Mouse (Mus musculus): ENCODE results near the gene Pabpn1. TPM values are rescaled to one million over a fixed set of nuclear protein-coding genes. Genes with fewer than 3 reads are reported as not detected.

Pabpn1 gene
- polyA plus RNA-seq, 1 experiment = 219 TPM

DNA sequence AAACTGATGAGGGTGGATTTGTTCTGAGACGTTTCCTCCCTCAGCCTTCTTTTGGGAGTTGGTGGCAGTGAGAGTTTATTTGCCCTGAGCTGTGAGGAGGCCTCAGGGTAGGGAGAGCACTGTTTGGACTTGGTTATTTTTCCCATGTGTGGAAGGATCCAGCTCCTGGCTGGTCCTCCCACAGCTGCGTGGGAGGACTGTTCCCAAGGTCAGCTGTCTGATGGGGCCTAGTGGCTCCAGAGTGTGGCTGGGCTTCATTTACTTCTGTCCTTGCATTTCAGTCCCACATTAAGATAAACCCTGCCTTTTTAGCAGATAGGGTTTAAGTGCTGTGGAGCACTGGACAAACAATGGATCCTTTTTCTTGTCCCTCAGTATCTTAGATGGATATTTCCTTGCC lies 5.1 kb downstream of the Pabpn1 start:
- peaks cover 24% of the 10 kb centered on the region for H3K36me3 ChIP-seq (ENCODE audit: control insufficient read depth, insufficient read depth, low read length)
- 96% methylated on average over 2 of the region's 2 CpGs for WGBS
- H3K27me3 ChIP-seq (ENCODE audit: control insufficient read depth, insufficient read depth, low read length) = no peaks in the 10 kb centered on the region
- no peak overlapping the region for H3K27ac ChIP-seq (ENCODE audit: control insufficient read depth, insufficient read depth, low read length)
- peaks cover 2% of the 10 kb centered on the region; the same call in 1 of the 2 replicates for H3K4me1 ChIP-seq (replicated peaks; ENCODE audit: control insufficient read depth, insufficient read depth, low read length)
- TF ChIP-seq CTCF (IDR thresholded peaks at IDR 0.05; ENCODE audit: borderline replicate concordance, control insufficient read depth, extremely low read depth, insufficient read depth, low read length, poor library complexity) = no peak
- TF ChIP-seq POLR2A (IDR thresholded peaks at IDR 0.05; ENCODE audit: control insufficient read depth, extremely low read depth, insufficient read depth, low read length, poor library complexity) = no peak
- H3K4me3 ChIP-seq (ENCODE audit: control insufficient read depth, insufficient read depth, low read length) = no peak overlapping the region
- no peak for DNase-seq

DNA sequence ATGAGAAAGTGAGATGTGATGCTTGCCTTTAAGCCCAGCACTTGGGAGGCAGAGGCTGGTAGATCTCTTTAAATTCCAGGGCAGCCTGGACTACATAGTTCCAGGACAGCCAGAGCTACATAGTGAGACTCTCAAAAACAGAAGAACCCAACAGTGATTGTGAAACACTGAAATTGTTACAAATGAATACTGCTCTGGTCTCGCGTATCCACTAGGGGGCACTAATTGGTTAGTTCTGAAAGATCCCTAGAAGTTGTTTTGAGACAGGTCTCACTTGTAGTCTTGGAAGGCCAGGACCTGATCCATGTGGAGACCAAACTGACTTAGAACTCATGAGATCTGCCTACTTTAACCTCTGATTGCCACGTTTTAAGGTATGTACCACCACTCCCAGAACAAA lies 8.1 kb downstream of the Pabpn1 start:
- no peak for TF ChIP-seq CTCF (IDR thresholded peaks at IDR 0.05; ENCODE audit: borderline replicate concordance, control insufficient read depth, extremely low read depth, insufficient read depth, low read length, poor library complexity)
- no peak for TF ChIP-seq POLR2A (IDR thresholded peaks at IDR 0.05; ENCODE audit: control insufficient read depth, extremely low read depth, insufficient read depth, low read length, poor library complexity)
- DNase-seq = peak; percentile 57
- no peak overlapping the region for H3K27ac ChIP-seq (ENCODE audit: control insufficient read depth, insufficient read depth, low read length)
- no peaks in the 10 kb centered on the region for H3K27me3 ChIP-seq (ENCODE audit: control insufficient read depth, insufficient read depth, low read length)
- no peaks in the 10 kb centered on the region for H3K4me1 ChIP-seq (replicated peaks; ENCODE audit: control insufficient read depth, insufficient read depth, low read length)
- H3K4me3 ChIP-seq (ENCODE audit: control insufficient read depth, insufficient read depth, low read length) = no peak overlapping the region
- 2% methylated on average over 3 of the region's 3 CpGs for WGBS
- peaks cover 24% of the 10 kb centered on the region for H3K36me3 ChIP-seq (ENCODE audit: control insufficient read depth, insufficient read depth, low read length)

DNA sequence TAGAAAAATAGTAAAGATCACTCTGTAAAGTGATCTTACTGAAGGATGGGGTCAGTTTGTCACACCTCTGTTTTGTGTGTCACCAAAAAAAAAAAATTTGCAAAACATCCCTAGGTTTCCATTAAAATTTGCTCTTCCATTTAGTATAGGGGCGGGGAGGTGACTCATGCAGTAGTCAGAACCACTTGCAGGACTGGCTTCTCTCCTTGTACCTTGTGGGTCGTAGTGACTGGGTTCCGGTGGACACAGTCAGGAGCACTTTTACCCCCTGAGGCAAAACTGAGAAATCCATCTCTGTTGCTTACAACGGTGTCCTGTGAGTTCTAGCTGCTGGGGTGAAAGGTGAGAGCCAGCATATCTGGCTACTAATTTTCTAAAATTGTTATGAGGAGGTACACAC lies 11.3 kb downstream of the Pabpn1 start:
- TF ChIP-seq POLR2A (IDR thresholded peaks at IDR 0.05; ENCODE audit: control insufficient read depth, extremely low read depth, insufficient read depth, low read length, poor library complexity) = no peak
- no peak for TF ChIP-seq CTCF (IDR thresholded peaks at IDR 0.05; ENCODE audit: borderline replicate concordance, control insufficient read depth, extremely low read depth, insufficient read depth, low read length, poor library complexity)
- Histone ChIP-seq H3K4me3 (ENCODE audit: control insufficient read depth, insufficient read depth, low read length) (no peak overlapping the region), H3K27me3 (ENCODE audit: control insufficient read depth, insufficient read depth, low read length) (no peaks in the 10 kb centered on the region), H3K4me1 (replicated peaks; ENCODE audit: control insufficient read depth, insufficient read depth, low read length) (no peaks in the 10 kb centered on the region), H3K36me3 (ENCODE audit: control insufficient read depth, insufficient read depth, low read length) (no peaks in the 10 kb centered on the region), H3K27ac (ENCODE audit: control insufficient read depth, insufficient read depth, low read length) (no peak overlapping the region)
- no peak for DNase-seq
- WGBS = 97% methylated on average over 4 of the region's 4 CpGs

DNA sequence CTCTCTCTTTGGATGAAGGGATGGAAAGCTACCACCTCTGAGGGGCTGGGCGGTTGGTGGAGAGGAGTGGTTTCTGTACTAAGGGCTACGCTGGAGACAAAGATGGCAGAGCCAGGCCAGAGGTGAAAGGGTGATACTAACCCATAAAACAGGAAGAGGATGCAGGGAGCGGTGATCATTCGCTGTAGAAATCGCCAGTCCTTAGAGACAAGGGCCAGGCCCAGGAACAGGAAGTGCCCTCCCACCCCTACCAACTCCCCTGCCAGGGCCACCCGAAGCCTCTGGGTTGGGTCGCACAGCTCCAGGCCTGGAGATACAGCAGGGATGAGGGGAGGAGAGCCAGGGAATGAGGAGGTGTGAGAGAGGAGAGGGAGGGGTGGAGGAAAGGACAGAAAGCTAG lies 16.4 kb downstream of the Pabpn1 start:
- Histone ChIP-seq H3K27me3 (ENCODE audit: control insufficient read depth, insufficient read depth, low read length) (no peaks in the 10 kb centered on the region), H3K4me1 (replicated peaks; ENCODE audit: control insufficient read depth, insufficient read depth, low read length) (peaks cover 5% of the 10 kb centered on the region; the same call in 1 of the 2 replicates), H3K4me3 (ENCODE audit: control insufficient read depth, insufficient read depth, low read length) (no peak overlapping the region), H3K27ac (ENCODE audit: control insufficient read depth, insufficient read depth, low read length) (no peak overlapping the region), H3K36me3 (ENCODE audit: control insufficient read depth, insufficient read depth, low read length) (no peaks in the 10 kb centered on the region)
- DNase-seq = no peak
- TF ChIP-seq POLR2A (IDR thresholded peaks at IDR 0.05; ENCODE audit: control insufficient read depth, extremely low read depth, insufficient read depth, low read length, poor library complexity) = no peak
- no peak for TF ChIP-seq CTCF (IDR thresholded peaks at IDR 0.05; ENCODE audit: borderline replicate concordance, control insufficient read depth, extremely low read depth, insufficient read depth, low read length, poor library complexity)
- WGBS = 85% methylated on average over 7 of the region's 7 CpGs

DNA sequence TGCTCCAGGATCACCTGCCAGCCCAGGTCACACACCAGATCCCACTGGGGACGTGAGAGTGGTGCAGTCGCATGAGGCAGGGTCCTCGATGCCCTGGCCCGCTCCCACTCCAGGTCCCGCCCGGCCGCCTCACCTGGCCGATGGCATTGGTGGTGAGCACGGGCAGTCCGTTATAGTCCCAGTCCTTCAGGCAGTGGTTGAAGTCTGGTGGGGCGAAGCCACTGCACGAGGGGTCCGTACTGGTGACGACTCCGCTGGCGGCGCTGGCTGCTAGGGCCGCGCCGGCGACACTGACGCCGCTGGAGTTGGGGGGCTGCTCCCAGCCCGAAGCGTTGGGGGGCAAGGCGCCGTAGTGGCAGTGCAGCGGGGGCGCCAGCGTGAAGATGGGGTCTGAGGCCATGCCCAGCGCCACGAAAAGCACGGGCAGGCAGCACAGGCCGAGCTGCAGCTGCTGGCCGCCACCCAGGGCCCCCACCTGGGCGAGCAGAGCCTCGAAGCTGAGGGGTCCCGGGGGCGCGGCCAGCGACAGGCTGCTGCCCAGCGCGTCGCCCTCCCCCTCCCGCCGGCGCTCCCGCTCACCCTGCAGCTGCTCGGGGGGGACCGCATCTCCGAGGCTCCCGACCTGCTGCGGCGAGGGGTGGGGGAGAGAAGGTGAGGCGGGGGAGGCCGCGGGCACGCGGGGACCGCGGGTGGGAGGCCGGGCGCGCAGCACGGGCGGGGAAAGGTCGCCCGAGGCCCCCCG lies 20.0 kb downstream of the Pabpn1 start:
- TF ChIP-seq POLR2A (IDR thresholded peaks at IDR 0.05; ENCODE audit: control insufficient read depth, extremely low read depth, insufficient read depth, low read length, poor library complexity) (no peak), CTCF (IDR thresholded peaks at IDR 0.05; ENCODE audit: borderline replicate concordance, control insufficient read depth, extremely low read depth, insufficient read depth, low read length, poor library complexity) (no peak)
- 14% methylated on average over 58 of the region's 69 CpGs for WGBS
- no peak for DNase-seq

DNA sequence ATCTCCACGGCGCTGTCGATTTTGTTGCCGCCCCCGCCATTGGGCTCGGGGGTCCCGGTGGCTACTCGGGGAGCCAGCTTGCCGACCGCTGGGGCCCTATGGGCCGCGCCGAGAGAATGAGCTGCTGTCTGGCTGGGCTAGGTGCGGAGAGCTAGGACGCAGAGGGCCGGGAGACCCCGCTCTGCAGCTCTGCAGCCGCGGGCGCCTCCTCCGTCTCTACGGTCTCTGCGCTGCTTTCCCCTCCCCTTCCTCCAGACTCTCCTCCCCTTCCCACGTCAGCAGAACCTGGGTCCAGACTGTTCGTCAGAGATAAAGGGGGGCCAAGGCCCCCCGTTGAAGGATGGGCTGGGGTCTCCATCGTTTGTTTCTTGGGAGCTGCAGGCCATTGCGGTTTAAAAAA lies 20.6 kb downstream of the Pabpn1 start, which contains the start of gene Slc22a17:
TSS of gene Slc22a17 (minus strand) at position 247 of the 400 bp plus-strand sequence.
- Histone ChIP-seq H3K27me3 (ENCODE audit: control insufficient read depth, insufficient read depth, low read length) (no peaks in the 10 kb centered on the region), H3K27ac (ENCODE audit: control insufficient read depth, insufficient read depth, low read length) (no peak within 1 kb of the TSS), H3K36me3 (ENCODE audit: control insufficient read depth, insufficient read depth, low read length) (no peaks in the 10 kb centered on the region), H3K4me3 (ENCODE audit: control insufficient read depth, insufficient read depth, low read length) (peak within 1 kb of the TSS; percentile 80), H3K4me1 (replicated peaks; ENCODE audit: control insufficient read depth, insufficient read depth, low read length) (peaks cover 5% of the 10 kb centered on the region; the same call in 1 of the 2 replicates)
- no peak for TF ChIP-seq CTCF (IDR thresholded peaks at IDR 0.05; ENCODE audit: borderline replicate concordance, control insufficient read depth, extremely low read depth, insufficient read depth, low read length, poor library complexity)
- TF ChIP-seq POLR2A (IDR thresholded peaks at IDR 0.05; ENCODE audit: control insufficient read depth, extremely low read depth, insufficient read depth, low read length, poor library complexity) = no peak; the same call in 1 of the 2 replicates
- peak; percentile 52 for DNase-seq
- WGBS = under 1% methylated on average over 26 of the region's 28 CpGs

More for the DNA sequence above, 20.0 kb downstream of the Pabpn1 start:
- Histone ChIP-seq H3K4me3 (ENCODE audit: control insufficient read depth, insufficient read depth, low read length) (peak overlapping the region; percentile 80), H3K4me1 (replicated peaks; ENCODE audit: control insufficient read depth, insufficient read depth, low read length) (peaks cover 5% of the 10 kb centered on the region; the same call in 1 of the 2 replicates), H3K36me3 (ENCODE audit: control insufficient read depth, insufficient read depth, low read length) (no peaks in the 10 kb centered on the region), H3K27ac (ENCODE audit: control insufficient read depth, insufficient read depth, low read length) (no peak overlapping the region), H3K27me3 (ENCODE audit: control insufficient read depth, insufficient read depth, low read length) (no peaks in the 10 kb centered on the region)

Measured in thymus, adult 2 months (tissue).